Mouse (Mus musculus) midbrain, embryonic 10.5 days (tissue): ENCODE data around the gene Pspc1. TPM values are rescaled to one million over a fixed set of nuclear protein-coding genes. Genes with fewer than 3 reads are reported as not detected.
A peak's percentile ranks its signal among the peaks of the same experiment; 100 is the strongest.
"Not testable (repeated sequence)": the region's sequence is repeated elsewhere in the genome, so short reads cannot be mapped to it uniquely, and the experiment has no call there.

Source experiments
- DNase-seq: peaks from one replicate; pipeline ENCODE4 v3.0.0-alpha.2; 2017; ENCODE audit warnings: low spot score
- H3K27ac ChIP-seq: fragments of 300-500 bp; sonication (generic); replicated peaks from 2 replicates; pipeline ENCODE4 v1.5.1; 2016; ENCODE audit warnings: mild to moderate bottlenecking
- H3K27me3 ChIP-seq: fragments of 300-500 bp; sonication (generic); 2 replicates; pipeline ENCODE4 v1.6.1; 2016; ENCODE audit warnings: low read depth, mild to moderate bottlenecking; ENCODE audit not compliant: poor library complexity, severe bottlenecking
- H3K36me3 ChIP-seq: fragments of 300-500 bp; sonication (generic); 2 replicates; pipeline ENCODE4 v1.6.1; 2016; ENCODE audit warnings: mild to moderate bottlenecking, moderate library complexity
- H3K4me1 ChIP-seq: fragments of 300-500 bp; sonication (generic); 2 replicates; pipeline ENCODE4 v1.6.1; 2016
- H3K4me3 ChIP-seq: fragments of 300-500 bp; sonication (generic); 2 replicates; pipeline ENCODE4 v1.5.1; 2016; ENCODE audit warnings: mild to moderate bottlenecking, moderate library complexity
- H3K9me3 ChIP-seq: fragments of 300-500 bp; sonication (generic); replicated peaks from 2 replicates; pipeline ENCODE4 v1.6.1; 2016; ENCODE audit warnings: mild to moderate bottlenecking
- WGBS: fragments of 180-500 bp; shearing (Covaris S2); methylation state at CpG from one replicate; pipeline ENCODE4 v1.1.7; 2016; 5-methylcytosine and 5-hydroxymethylcytosine counted together
- polyA plus RNA-seq: library from polyadenylated mRNA; unstranded; fragments of >200 nt; fragmentation: Nextera tagmentation; extraction: Ambion mirVana; gene quantifications from 2 replicates; pipeline ENCODE4 v1.2.1, GENCODE M21; 2016

Pspc1 gene
- polyA plus RNA-seq, 1 experiment from 2014 or later, result 43.1 TPM

DNA sequence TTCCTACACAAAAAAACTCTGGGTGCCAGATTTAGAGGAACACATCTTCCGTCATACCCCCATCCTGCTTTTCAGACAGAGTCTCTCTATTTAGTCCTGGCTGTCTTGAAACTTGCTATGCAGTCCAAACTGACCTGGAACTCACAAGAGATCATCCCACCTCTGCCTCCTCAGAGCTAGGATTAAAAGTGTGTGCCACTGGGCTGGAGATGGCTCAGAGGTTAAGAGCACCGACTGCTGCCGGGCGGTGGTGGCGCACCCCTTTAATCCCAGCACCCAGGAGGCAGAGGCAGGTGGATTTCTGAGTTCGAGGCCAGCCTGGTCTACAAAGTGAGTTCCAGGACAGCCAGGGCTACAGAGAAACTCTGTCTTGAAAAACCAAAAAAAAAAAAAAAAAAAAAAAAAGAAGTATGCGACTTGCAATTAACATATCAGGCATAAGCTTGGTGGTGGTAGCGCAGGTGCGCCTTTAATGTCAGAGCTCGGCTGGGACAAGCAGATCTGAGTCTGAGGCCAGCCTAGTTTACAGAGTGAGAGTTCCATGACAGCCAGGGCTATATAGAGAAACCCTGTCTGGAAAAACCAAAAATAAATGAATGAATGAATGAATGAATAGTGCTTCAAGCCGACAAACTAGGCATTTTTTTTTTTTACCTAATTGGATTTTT lies 1.4 kb downstream of the Pspc1 start:
- Histone ChIP-seq H3K27ac (peak overlapping the region; percentile 96; the same call in 1 of the 2 replicates), H3K9me3 (no peaks in the 10 kb centered on the region), H3K27me3 (no peaks in the 10 kb centered on the region), H3K4me3 (peak overlapping the region; percentile 72), H3K36me3 (peaks cover 41% of the 10 kb centered on the region), H3K4me1 (peaks cover 24% of the 10 kb centered on the region)
- WGBS, result 41% methylated on average over 11 of the region's 11 CpGs
- DNase-seq, result no peak

DNA sequence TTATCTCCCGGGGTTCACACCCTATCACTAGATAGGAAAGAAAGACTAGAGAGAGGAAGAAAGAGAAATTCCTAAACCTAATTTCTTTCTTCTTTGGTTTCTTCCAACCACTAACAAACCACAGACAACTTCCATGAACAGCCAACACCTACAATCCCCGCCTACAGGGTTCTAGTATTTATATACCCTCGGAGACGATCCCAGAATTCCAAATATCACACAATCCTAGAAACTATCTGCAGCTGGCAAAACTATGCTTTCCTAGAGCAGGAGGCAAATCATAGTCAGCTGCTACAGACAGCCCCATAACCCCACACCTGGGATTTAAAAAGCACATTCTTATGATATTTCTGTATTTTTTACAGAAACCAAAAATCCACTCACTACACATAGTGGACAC lies 2.7 kb downstream of the Pspc1 start:
- Histone ChIP-seq H3K9me3 (no peaks in the 10 kb centered on the region), H3K4me3 (peak overlapping the region; percentile 72), H3K27me3 (no peaks in the 10 kb centered on the region), H3K36me3 (peaks cover 54% of the 10 kb centered on the region), H3K27ac (no peak overlapping the region), H3K4me1 (peaks cover 24% of the 10 kb centered on the region)
- 84% methylated on average over 4 of the region's 4 CpGs for WGBS
- DNase-seq, result no peak

DNA sequence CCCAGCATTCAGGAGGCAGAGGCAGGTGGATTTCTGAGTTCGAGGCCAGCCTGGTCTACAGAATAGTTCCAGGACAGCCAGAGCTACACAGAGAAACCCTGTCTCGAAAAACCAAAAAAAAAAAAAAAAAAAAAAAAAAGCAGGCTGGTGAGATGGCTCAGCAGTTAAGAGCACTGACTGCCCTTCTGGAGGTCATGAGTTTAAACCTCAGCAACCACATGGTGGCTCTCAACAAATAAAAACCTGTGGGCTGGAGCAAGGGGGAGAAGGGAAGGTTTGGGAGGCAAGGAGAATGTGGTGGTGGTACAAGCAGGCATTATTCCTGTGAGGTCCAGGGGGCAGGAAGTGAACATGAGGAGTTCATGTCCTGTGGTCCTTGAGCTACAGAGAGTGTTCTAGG lies 11.7 kb downstream of the Pspc1 start:
- H3K36me3 ChIP-seq, result peaks cover 94% of the 10 kb centered on the region
- DNase-seq, H3K27me3 ChIP-seq, H3K27ac ChIP-seq, H3K4me1 ChIP-seq, H3K4me3 ChIP-seq, H3K9me3 ChIP-seq: not testable (repeated sequence)
- 87% methylated on average over 2 of the region's 2 CpGs for WGBS

DNA sequence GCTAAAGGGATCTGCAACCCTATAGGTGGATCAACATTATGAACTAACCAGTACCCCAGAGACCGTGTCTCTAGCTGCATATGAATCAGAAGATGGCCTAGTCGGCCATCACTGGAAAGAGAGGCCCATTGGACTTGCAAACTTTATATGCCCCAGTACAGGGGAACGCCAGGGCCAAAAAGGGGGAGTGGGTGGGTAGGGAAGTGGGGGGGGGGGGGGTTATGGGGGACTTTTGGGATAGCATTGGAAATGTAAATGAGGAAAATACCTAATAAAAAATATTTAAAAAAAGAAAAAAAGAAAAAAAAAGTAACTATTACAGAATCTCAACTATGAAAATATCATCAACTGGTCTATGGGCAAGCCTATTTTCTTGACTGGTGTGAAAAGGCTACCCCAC lies 13.0 kb downstream of the Pspc1 start:
- H3K4me3 ChIP-seq, H3K4me1 ChIP-seq, H3K9me3 ChIP-seq, DNase-seq, H3K27ac ChIP-seq, H3K27me3 ChIP-seq: not testable (repeated sequence)
- 80% methylated on average over 3 of the region's 3 CpGs for WGBS
- peaks cover 94% of the 10 kb centered on the region for H3K36me3 ChIP-seq

DNA sequence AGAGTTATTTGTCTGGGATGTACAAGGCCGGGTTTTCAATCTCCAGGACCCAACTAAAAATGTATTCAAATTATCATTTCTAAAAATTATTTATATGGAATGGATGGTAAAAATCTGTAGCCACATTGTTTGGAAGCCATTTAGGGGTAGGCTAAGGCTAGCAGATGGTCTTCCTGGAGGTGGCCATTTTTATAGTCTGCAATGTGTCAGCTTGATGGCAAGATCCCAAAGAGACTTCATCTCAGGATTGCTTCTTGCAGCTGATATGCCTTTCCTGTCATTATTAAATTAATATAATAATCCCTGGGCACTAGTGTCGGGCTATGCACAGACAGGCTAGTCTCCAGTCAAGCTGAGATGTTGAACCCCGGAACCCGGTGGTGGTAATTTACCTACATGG lies 26.8 kb downstream of the Pspc1 start:
- H3K4me1 ChIP-seq, result peaks cover 2% of the 10 kb centered on the region; the same call in 1 of the 2 replicates
- DNase-seq, result no peak
- H3K27me3 ChIP-seq, result no peaks in the 10 kb centered on the region
- no peaks in the 10 kb centered on the region for H3K9me3 ChIP-seq
- no peak overlapping the region for H3K4me3 ChIP-seq
- H3K36me3 ChIP-seq, result peaks cover 86% of the 10 kb centered on the region
- H3K27ac ChIP-seq, result no peak overlapping the region
- WGBS, result 93% methylated on average over 4 of the region's 4 CpGs

DNA sequence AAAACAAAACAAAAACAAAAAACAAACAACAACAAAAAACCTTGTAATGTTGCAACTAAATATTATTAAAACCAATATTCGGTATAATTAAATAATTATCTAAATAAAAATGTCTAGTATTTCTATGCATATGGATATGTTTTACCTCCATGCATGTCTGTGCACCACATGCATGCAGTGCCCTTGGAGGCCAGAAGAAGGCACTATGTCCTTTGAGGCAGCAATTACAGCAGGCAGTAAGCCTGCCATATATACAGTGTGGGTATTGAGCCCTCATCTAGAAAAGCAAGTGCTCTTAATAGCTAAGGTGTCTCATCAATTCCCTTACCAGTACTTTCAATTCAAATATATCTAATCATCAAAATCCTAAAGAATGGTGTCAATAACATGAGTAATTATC lies 37.9 kb downstream of the Pspc1 start:
- Histone ChIP-seq H3K27ac (no peak overlapping the region), H3K9me3 (no peaks in the 10 kb centered on the region), H3K27me3 (no peaks in the 10 kb centered on the region), H3K36me3 (peaks cover 62% of the 10 kb centered on the region), H3K4me3 (no peak overlapping the region), H3K4me1 (no peaks in the 10 kb centered on the region)
- WGBS, result 85% methylated on average over 1 of the region's 1 CpGs
- DNase-seq, result no peak

DNA sequence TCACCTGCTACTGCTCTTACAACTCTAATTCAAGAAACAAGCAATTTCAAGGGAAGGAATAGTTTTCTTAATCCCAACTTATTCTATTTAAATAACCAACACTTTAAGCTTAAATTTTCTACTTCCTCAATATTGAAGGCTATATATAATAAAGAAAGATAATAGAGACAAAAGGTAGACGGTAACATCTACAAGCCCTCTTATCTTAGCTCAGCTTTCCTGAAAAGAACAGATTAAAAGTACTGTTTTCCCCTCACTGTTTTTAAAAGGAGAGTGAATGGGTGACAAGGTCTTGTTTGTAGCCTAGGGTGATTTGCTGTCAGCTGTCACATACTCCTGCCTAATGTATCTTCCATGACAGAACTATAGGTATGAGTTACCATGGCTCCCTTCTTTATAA lies 51.6 kb downstream of the Pspc1 start:
- no peaks in the 10 kb centered on the region for H3K9me3 ChIP-seq
- H3K27ac ChIP-seq, result no peak overlapping the region
- no peaks in the 10 kb centered on the region for H3K27me3 ChIP-seq
- no peak overlapping the region for H3K4me3 ChIP-seq
- DNase-seq, result no peak
- no peaks in the 10 kb centered on the region for H3K4me1 ChIP-seq
- WGBS, result 98% methylated on average over 1 of the region's 1 CpGs
- peaks cover 26% of the 10 kb centered on the region for H3K36me3 ChIP-seq

DNA sequence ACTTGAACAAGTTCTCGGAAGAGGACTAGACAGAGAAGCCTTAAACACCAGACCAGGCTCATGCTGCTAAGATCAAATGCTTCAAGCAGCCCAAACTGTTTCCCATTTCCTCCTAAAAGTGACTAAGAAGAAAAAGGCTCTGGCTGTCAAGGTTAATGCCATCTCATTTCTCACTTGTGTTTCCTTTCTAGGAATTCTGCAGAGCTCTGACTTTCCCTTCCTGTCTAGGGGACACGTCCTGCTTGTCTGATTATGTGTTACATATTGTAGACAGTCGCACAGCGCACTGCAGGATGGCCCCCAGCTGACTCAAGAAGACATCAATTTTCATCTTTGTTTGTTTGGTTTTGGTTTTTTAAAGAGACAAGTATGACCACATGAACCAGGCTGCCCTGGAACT lies 72.4 kb downstream of the Pspc1 start:
- DNase-seq, result no peak
- 88% methylated on average over 4 of the region's 4 CpGs for WGBS
- H3K27ac ChIP-seq, result no peak overlapping the region

DNA sequence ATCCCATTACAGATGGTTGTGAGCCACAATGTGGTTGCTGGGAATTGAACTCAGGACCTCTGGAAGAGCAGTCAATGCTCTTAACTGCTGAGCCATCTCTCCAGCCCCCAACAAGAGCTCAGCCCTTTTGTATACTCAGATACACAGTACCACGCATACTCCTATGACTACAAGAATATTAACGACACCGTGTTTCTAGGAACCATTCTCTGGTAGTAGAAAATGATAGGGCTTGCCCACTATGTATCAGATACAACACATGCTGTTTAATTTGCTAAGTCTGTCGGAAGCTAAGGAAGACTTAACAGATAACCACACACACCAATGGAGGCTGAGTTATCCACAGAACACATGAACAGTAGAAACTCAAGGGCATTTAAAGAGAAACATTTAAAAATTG lies 75.5 kb downstream of the Pspc1 start:
- no peaks in the 10 kb centered on the region for H3K27me3 ChIP-seq
- H3K4me1 ChIP-seq, result no peaks in the 10 kb centered on the region
- H3K9me3 ChIP-seq, result no peaks in the 10 kb centered on the region
- no peak for DNase-seq
- H3K27ac ChIP-seq, result no peak overlapping the region
- WGBS, result 96% methylated on average over 4 of the region's 4 CpGs
- H3K4me3 ChIP-seq, result no peak overlapping the region
- H3K36me3 ChIP-seq, result peaks cover 43% of the 10 kb centered on the region

More for the DNA sequence above, 72.4 kb downstream of the Pspc1 start:
- no peaks in the 10 kb centered on the region for H3K27me3 ChIP-seq
- H3K4me3 ChIP-seq, result no peak overlapping the region
- H3K9me3 ChIP-seq, result no peaks in the 10 kb centered on the region
- peaks cover 21% of the 10 kb centered on the region for H3K36me3 ChIP-seq
- H3K4me1 ChIP-seq, result no peaks in the 10 kb centered on the region

DNA sequence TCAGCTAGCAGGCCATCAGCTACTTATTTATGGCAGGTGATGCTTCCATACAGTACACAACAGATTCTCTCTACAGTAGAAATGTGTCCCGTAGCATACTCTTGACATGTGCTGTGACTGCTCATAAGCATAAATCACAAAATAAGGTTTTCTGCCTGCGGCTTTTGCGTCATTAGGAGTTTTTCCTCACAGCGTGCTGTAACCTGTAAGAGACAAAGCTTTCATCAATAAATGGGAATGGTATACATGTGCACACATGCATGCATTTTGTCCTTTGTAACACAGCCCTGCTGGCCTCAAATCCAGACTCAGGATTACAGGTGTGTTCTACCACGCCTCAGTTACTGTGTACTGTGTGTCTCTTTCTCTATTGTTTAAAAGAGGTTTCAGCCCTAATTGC lies 80.3 kb downstream of the Pspc1 start:
- Histone ChIP-seq H3K27ac (no peak overlapping the region), H3K4me3 (no peak overlapping the region), H3K27me3 (no peaks in the 10 kb centered on the region), H3K4me1 (no peaks in the 10 kb centered on the region), H3K36me3 (peaks cover 84% of the 10 kb centered on the region), H3K9me3 (no peaks in the 10 kb centered on the region)
- 95% methylated on average over 5 of the region's 5 CpGs for WGBS
- no peak for DNase-seq

DNA sequence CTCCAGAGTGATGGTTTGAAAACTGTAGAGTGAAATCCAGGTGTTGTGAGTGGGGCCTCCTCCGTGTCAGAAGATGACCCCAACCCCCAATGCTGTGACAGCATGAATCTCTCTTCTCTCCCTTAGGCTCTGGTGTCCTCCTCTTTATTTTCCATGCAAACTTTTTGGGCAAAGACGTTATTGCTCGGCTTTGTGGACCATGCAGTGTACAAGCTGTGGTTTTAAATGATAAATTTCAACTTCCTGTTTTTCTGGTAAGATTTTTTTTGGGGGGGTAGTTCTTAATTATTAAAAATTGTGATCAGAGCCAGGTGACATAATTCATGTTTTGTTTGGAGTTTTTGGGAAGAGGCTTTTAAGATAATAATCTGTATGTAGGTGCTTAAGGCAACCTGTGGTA lies 82.6 kb downstream of the Pspc1 start:
- Histone ChIP-seq H3K27me3 (no peaks in the 10 kb centered on the region), H3K4me3 (no peak overlapping the region), H3K27ac (no peak overlapping the region), H3K9me3 (no peaks in the 10 kb centered on the region), H3K36me3 (peaks cover 100% of the 10 kb centered on the region), H3K4me1 (no peaks in the 10 kb centered on the region)
- DNase-seq, result no peak
- 86% methylated on average over 3 of the region's 3 CpGs for WGBS

DNA sequence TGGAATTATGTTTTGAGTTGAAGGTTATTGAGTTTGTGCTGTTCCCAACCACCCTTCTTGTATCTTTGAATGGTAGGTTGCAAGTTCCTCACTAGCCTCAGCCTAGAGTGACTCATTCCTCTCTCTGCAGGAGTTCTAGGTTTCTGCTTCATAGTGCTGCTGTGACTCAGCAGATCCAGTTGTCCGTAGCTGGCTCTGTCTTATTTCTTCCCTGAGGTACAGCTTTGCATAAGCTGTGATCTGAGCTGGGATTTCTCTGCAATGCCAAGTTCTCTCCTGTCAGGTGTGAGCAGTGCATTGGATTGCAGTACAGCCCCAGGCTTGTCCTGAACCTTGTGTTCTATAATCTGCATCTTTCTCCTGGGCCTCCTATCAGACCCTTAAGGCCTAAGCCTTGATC lies 88.3 kb downstream of the Pspc1 start:
- peaks cover 100% of the 10 kb centered on the region for H3K36me3 ChIP-seq
- no peaks in the 10 kb centered on the region for H3K9me3 ChIP-seq
- DNase-seq, result no peak
- H3K27ac ChIP-seq, result no peak overlapping the region
- H3K4me3 ChIP-seq, result no peak overlapping the region
- H3K27me3 ChIP-seq, result no peaks in the 10 kb centered on the region
- H3K4me1 ChIP-seq, result no peaks in the 10 kb centered on the region
- WGBS, result 89% methylated on average over 1 of the region's 1 CpGs

DNA sequence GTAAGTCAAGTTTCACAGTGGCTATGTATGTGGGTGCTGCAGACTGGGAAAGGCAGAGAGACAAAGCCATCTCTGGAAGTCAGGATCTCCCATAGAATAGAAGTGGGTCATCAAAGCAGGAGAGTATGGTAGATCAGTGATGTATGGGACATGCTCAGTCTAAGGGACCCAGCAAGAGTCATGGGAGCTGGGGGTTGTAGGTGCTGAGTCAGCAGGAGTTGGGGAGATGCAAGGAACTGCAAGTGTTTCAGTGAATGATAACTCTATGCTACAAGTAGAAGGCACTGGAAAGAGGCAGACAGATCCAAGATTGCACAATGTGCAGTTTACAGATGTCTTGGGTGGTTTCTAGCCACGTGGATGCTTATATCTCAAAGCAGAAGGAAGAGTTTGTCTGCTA lies 89.0 kb downstream of the Pspc1 start:
- Histone ChIP-seq H3K4me1 (no peaks in the 10 kb centered on the region), H3K27me3 (no peaks in the 10 kb centered on the region), H3K9me3 (no peaks in the 10 kb centered on the region), H3K4me3 (no peak overlapping the region), H3K36me3 (peaks cover 100% of the 10 kb centered on the region), H3K27ac (no peak overlapping the region)
- WGBS, result 94% methylated on average over 1 of the region's 1 CpGs
- no peak for DNase-seq

DNA sequence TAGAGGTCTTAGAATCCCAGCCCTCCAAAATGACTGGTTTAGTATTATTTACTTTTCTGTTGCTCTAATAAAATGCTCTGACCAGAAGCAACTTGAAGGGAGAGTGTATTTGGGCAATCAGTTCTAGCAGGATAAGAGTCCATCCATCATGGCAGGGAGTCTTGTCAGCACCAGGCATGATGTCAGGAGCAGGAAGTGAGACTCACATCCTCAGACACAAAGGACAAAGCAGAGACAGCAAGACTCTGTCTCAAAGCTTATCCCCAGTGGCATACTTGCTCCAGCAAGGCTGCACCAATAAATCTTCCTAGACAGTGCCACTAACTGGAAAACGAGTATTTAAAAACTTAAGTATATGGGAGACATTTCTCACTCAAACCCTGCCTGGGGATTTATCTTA lies 92.7 kb downstream of the Pspc1 start:
- Histone ChIP-seq H3K4me3 (no peak overlapping the region), H3K9me3 (no peaks in the 10 kb centered on the region), H3K27me3 (no peaks in the 10 kb centered on the region), H3K27ac (no peak overlapping the region), H3K4me1 (no peaks in the 10 kb centered on the region), H3K36me3 (peaks cover 100% of the 10 kb centered on the region)
- WGBS, result 83% methylated on average over 1 of the region's 1 CpGs
- DNase-seq, result no peak
